Mouse (Mus musculus) layer of hippocampus, postnatal 10 days (tissue): ENCODE measurements at regions not wholly inside any gene's neighbourhood (a gene's known extent, or its start where the extent isn't known, plus 50 kb on each side); places are given as distances from the start of the nearest gene placed in this dataset.
A peak's percentile ranks its signal among the peaks of the same experiment; 100 is the strongest.

Experiments used
- DNase-seq, 2 experiments: peaks; one replicate each; pipeline ENCODE4 v3.0.0; 2021; ENCODE audit warnings: low spot score in 2 of 2

DNA sequence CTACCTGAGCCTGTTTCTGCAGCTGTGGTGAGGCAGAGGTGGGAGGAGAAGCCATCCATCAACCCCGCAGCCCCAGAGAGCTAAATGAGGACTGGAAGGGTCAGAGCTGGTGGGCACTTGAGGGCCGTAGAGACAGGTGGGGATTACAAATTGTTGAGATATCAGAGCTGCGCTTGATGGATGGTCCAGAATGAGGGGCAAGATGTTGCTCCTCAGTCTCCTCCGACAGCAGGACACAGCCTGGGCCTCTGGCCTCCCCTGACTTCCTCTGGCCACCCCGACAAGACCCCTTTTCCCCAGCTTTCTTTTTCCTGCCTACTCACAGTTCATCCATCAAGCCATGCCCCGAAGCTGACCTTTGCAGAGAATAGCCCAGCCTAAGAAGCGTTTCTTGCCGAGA lies 142.0 kb upstream of the Zfp703 start:
- DNase-seq: no peak

DNA sequence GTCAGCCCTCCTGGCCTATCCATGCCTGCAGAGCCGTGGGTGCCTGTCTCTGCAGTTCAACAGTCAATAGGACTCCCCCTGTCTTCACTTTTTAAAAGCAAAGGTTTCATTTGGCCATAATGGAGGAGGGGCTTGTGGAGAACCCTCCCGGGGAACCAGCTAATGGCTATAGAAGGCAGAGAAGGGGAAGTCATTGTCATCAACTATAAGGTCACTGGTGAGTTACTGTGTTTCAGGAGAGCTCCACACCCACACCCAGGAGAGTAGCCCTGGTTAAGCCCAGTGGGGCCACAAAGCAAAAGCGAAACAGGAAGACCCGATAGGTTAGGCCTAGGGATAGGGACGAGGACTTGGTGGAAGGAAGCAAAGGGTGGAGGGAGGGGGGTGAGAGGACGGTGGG lies 141.5 kb upstream of the Zfp703 start:
- DNase-seq: no peak

DNA sequence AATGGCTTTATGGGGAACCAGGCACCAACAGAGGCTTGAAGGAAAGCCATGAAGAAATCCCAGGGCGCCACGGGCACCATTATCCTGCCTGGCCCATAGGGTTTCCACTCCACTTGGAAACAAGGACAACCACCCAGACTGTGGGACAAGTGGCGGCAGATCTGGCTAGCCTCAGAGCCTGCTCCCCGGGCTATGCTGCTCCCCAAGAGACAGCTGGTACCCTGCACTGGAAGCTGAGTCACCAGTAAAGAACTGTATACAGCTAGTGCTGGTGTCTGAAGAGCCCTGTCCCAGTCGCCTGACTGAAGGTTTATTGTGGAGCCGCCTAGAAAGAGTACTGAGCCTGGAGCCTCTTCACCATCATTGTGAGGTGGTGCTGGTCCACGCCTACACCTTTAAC lies 140.6 kb upstream of the Zfp703 start:
- no peak for DNase-seq

GRCm38 (mm10) chr8:26840286-26840685 lies 136.8 kb upstream of the Zfp703 start:
- DNase-seq: no peak

DNA sequence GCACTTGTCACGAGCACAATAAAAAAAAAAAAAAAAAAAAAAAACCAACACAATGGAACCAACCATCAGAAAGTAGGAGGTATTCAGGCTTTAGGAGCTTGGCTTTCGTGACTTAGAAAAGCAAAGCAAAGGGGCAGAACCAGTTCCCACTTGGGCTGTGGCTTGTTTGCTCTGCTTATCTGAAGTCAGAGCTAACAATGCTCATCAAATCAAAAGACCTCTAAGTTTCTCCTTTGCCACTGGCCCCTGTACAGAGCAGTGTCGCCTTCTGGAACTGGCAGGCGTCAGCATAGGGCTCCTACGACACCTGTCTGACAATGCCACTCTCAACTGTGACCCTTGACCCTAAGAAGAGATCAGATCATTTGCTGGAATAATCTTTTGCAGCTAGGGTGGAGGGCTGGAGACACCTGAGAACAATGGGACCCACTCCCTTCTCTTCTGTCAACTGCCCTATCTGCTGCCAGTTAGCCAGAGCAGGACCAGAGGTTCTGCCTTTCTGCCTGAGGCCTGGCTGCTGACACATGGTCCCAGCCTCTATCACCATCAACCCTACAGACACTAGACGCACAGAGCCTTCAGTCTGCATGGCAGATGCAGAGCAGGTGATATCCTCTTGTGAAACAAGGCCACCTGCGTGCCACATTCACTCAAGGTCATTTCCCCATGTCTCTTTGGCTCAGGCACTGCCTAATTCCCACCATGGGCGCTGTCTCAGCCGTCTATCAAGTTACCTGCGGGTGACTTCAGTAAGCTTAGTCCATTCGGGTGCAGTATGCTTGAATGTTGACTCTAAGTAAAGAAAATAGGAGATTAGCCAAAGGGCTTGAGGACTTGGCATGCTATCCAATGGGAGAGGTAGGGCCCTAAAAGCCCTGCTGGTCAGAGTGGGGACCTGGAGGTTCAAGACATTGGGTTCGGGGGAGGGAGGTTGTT lies 136.1 kb upstream of the Zfp703 start:
- no peak for DNase-seq

GRCm38 (mm10) chr8:26843714-26844113 lies 133.4 kb upstream of the Zfp703 start:
- no peak for DNase-seq

GRCm38 (mm10) chr8:26844132-26844808 lies 132.9 kb upstream of the Zfp703 start:
- DNase-seq: no peak

DNA sequence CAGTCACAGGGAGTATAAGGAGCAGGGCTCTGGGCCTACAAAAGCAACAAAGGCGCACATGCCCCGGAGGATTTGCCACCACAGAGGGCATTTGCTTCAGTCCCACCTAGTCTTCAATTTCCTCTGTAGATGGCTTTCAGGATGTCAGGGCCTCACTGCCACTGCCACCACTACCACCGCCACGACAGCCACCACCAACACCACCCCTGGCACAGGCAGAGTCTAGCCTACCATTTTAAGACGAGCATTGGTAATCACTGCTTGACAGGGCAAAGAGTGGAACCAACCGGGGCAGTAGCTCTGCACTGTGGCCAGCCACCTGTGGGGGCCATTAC lies 132.3 kb upstream of the Zfp703 start:
- DNase-seq: no peak

DNA sequence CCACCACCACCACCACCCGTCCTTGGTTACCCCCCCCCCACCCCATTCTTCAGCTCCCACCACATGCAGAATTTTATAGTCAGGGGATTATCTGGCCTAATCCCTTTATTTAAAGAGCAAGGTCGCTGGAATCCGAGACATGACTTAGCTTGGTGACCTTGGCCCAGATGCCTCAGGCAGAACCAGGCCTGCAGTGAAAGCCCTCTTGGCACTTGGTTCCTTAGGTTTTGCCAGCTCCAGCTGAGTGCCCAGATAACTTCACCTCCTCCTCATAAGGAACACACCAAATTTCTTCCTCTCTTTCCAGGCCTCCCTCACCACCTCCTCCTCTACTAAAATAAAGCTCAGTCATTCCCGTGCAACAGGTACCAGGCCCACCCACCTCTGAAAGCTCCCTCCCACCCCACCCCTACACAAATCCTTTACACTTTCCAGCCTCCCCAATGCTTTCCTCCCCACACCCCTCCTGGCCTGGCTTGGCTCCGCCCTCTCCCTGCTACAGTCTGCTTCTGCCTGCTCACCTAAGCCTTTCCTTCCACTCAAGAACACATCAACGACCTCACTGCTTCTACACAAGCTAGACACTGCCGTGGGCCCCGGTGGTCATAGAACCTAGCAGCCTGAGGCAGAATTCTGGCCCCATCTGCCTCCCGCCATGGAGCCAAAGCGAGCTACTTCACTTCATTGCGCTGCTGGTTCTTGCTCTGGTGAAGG lies 131.5 kb upstream of the Zfp703 start:
- no peak for DNase-seq

DNA sequence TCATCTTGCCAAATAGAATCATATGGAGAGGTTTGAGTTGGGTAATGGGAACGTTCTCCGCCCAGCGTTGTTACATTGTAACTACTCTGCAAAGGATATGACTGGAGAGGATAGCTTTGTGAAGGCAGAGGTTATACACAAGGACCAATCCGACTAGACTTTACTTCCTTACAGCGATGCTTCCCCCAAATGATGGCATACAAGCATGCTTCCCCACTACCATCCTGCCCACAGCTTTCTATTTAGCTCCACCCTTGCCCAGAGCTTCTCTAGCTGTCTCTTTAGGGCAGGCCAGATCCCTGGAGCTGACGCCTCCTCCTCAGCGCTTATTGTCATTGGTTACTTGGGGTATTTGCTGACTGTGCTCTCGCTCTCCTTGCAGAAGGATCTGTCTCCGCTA lies 130.1 kb upstream of the Zfp703 start:
- no peak for DNase-seq

DNA sequence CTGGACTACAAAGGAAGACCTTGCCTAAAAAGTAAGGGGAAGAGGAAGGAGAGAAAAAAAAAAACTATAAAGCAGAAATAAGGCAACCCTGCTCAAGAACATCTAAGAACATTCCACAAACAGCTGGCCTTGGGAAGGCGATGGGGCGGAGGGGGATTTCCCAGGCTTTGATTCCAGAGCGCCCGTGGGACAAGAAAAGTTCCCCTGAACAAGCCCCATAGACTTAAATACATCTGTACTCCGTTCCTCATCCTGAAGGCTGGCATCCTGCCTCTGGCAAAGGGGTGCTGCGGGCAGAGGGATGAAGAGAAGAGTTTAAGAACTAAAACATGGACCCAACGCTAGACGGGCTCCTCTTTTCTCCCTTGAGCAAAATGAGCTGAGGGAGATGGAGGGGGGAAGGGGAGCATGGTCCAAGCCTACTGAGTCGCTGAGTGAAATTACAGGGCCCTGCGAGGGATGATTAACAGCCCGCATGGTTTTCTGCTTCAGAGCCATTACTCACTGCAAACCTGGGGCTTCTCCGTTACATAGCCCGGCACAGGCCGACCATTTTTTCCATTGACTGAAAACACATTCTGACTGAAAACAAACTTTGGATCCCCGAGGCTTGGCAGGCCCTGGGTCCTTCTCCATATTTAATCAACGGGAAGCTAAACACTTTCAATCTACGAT lies 128.9 kb upstream of the Zfp703 start:
- peak in 1 of 2 experiments; percentile 18 for DNase-seq

- no peak for DNase-seq
These were observed 128.0 kb upstream of the Zfp703 start for GRCm38 (mm10) chr8:26848955-26849684.

DNA sequence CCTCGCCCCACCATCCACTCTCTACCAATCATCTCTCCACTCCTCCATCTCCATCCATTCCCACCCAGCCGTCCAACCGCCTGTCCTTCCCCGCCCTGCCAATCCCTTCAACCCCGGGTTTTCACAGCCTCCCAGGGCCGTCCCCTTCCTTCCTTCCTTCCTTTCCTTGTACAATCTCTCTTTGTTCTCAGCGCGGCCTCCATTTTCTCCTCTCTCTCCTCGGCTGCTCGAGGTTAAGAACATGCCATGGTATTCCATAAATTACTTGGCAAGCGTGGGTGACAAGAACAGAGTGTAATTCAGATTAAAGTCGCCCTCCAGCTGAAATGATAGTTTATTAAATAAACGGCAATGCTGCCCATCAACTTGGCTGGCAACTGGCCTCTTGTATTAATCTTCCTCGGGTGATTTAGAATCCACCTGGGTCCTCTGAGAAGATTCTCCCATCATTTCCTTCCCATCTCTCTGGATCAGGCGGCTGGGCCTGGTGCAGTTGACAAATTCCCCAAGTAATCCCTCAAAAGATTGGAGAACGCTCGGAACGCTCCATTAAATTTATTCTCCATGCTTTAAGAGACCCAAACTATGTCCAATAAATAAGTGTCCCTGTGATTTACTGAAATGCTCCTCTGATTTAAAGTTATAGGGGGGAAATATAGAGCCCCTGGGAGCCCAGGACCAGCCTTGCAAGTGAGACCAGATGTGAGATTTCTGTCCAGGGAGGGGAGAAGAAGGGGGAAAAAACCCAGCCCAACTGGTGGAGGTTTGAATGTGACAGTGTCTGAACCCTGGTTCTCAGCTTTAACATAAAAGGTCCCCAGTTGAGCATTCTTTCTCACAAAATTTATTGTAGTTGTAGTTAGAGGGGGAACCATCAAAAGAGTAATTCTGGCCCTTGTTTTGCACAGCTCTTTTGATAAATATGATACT lies 125.0 kb upstream of the Zfp703 start:
- DNase-seq: no peak

- DNase-seq: no peak
These were observed 124.2 kb upstream of the Zfp703 start for GRCm38 (mm10) chr8:26852921-26853320.

- DNase-seq: no peak
These were observed 122.4 kb upstream of the Zfp703 start for GRCm38 (mm10) chr8:26854557-26855238.

DNA sequence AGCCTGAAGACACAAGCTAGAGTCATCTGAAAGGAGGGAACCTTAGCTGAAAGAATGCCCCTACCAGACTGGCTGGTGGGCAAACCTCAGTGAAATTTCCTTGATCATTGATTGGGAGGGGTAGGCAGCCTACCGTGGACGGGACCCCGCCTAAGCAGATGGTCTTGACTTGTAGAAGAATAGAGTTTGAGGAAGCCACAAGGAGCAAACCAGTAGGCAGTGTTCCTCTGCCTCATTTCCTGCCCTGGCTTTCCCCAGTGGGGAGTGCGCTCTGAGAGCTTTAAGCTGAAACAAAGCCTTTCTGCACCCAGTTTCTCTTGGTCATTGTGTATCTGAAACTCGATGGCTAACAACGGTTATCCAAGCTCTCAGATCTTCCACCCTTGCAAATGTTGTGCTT lies 121.9 kb upstream of the Zfp703 start:
- DNase-seq: no peak

GRCm38 (mm10) chr8:26864571-26864970 lies 112.6 kb upstream of the Zfp703 start:
- DNase-seq: no peak

GRCm38 (mm10) chr8:26864971-26865370 lies 112.2 kb upstream of the Zfp703 start:
- DNase-seq: no peak
